Mouse (Mus musculus) limb, embryonic 14.5 days (tissue): ENCODE measurements around the gene Pgd. TPM values are rescaled to one million over a fixed set of nuclear protein-coding genes. Genes with fewer than 3 reads are reported as not detected.
"Not testable (repeated sequence)": the region's sequence is repeated elsewhere in the genome, so short reads cannot be mapped to it uniquely, and the experiment has no call there.

Experiments
- ATAC-seq: fragments of 200-750 bp; cut with Nextera tagmentation; 2 replicates; pipeline ENCODE4 v1.8.0; 2017; ENCODE audit warnings: low read depth, moderate number of reproducible peaks, moderate TSS enrichment; ENCODE audit not compliant: low FRiP score
- DNase-seq: peaks from one replicate; pipeline ENCODE4 v3.0.0-alpha.2; 2015; ENCODE audit warnings: low spot score
- H3K27ac ChIP-seq: fragments of 300-500 bp; sonication (generic); replicated peaks from 2 replicates; pipeline ENCODE4 v1.5.1; 2014; ENCODE audit warnings: low read depth, mild to moderate bottlenecking, low read length, moderate library complexity, mixed read lengths
- H3K27me3 ChIP-seq: fragments of 300-500 bp; sonication (generic); 2 replicates; pipeline ENCODE4 v1.6.1; 2014; ENCODE audit warnings: low read length, mixed read lengths; ENCODE audit not compliant: control insufficient read depth, insufficient read depth
- H3K36me3 ChIP-seq: fragments of 300-500 bp; sonication (generic); 2 replicates; pipeline ENCODE4 v1.6.1; 2014; ENCODE audit warnings: mild to moderate bottlenecking, low read length, moderate library complexity, mixed read lengths; ENCODE audit not compliant: control insufficient read depth, insufficient read depth
- H3K4me1 ChIP-seq: fragments of 300-500 bp; sonication (generic); 2 replicates; pipeline ENCODE4 v1.6.1; 2014; ENCODE audit warnings: antibody characterized with exemption, low read length, mixed read lengths; ENCODE audit not compliant: control insufficient read depth, insufficient read depth
- H3K4me2 ChIP-seq: fragments of 300-500 bp; sonication (generic); replicated peaks from 2 replicates; pipeline ENCODE4 v1.6.1; 2014; ENCODE audit warnings: low read depth, mild to moderate bottlenecking, low read length, moderate library complexity; ENCODE audit not compliant: severe bottlenecking
- H3K4me3 ChIP-seq: fragments of 300-500 bp; sonication (generic); replicated peaks from 2 replicates; pipeline ENCODE4 v1.5.1; 2014; ENCODE audit warnings: low read length
- H3K9ac ChIP-seq: fragments of 300-500 bp; sonication (generic); 2 replicates; pipeline ENCODE4 v1.6.1; 2014; ENCODE audit warnings: mild to moderate bottlenecking, low read depth, low read length, moderate library complexity; ENCODE audit not compliant: severe bottlenecking
- H3K9me3 ChIP-seq: fragments of 300-500 bp; sonication (generic); 2 replicates; pipeline ENCODE4 v1.6.1; 2016; ENCODE audit warnings: low read length; ENCODE audit not compliant: control insufficient read depth
- POLR2A ChIP-seq: fragments of 200-500 bp; IDR thresholded peaks from 2 replicates; pipeline ENCODE4 v1.8.0; 2012; ENCODE audit warnings: inconsistent platforms, mild to moderate bottlenecking, moderate library complexity, borderline replicate concordance; ENCODE audit not compliant: insufficient read depth, insufficient read length; ENCODE audit errors: extremely low read depth
- WGBS: fragments of 180-500 bp; shearing (Covaris S2); extraction: QIAGEN DNeasy Blood & Tissue Kit; methylation state at CpG from one replicate; pipeline ENCODE4 v1.1.7; 2014; 5-methylcytosine and 5-hydroxymethylcytosine counted together
- polyA plus RNA-seq, 2 experiments: library from polyadenylated mRNA; depleted of rRNA in 1 of 2; stranded (reverse) in 1 of 2; unstranded in 1 of 2; fragments of >200 nt; fragmentation: Nextera tagmentation in 1 of 2; extraction: Ambion mirVana in 1 of 2; gene quantifications; 2 replicates each; pipeline versions ENCODE4 v1.2.1 to v1.2.3; 2012 to 2014

Gene Pgd
- polyA plus RNA-seq, 2 experiments = 41.9 to 99.0 TPM

GRCm38 (mm10) chr4:149103875-149104561 is 62.6 kb downstream of the Pgd start, which contains the start of gene Dffa:
Gene Dffa (plus strand): TSS chr4:149104146.
- no peak within 1 kb of the TSS for H3K27ac ChIP-seq
- ATAC-seq (peak; percentile 78), DNase-seq (peak; percentile 92)
- H3K9ac ChIP-seq = peak within 1 kb of the TSS; percentile 84
- H3K27me3 ChIP-seq = no peaks in the 10 kb centered on the region
- under 1% methylated on average over 35 of the region's 35 CpGs for WGBS
- no peak; the same call in 1 of the 2 replicates for TF ChIP-seq POLR2A
- peak within 1 kb of the TSS; percentile 86 for H3K4me2 ChIP-seq
- peaks cover 7% of the 10 kb centered on the region for H3K4me1 ChIP-seq
- no peaks in the 10 kb centered on the region for H3K9me3 ChIP-seq
- peaks cover 8% of the 10 kb centered on the region for H3K36me3 ChIP-seq
- peak within 1 kb of the TSS; percentile 72 for H3K4me3 ChIP-seq

- H3K9me3 ChIP-seq = no peaks in the 10 kb centered on the region
- peaks cover 16% of the 10 kb centered on the region for H3K4me1 ChIP-seq
- no peak for TF ChIP-seq POLR2A
- DNase-seq (no peak), ATAC-seq (no peak)
- H3K27ac ChIP-seq = no peak overlapping the region
- H3K36me3 ChIP-seq = no peaks in the 10 kb centered on the region
- no peak overlapping the region for H3K4me3 ChIP-seq
- no peak overlapping the region for H3K4me2 ChIP-seq
- no peak overlapping the region for H3K9ac ChIP-seq
- no peaks in the 10 kb centered on the region for H3K27me3 ChIP-seq
- 82% methylated on average over 3 of the region's 3 CpGs for WGBS
These were observed 65.1 kb downstream of the Pgd start for GRCm38 (mm10) chr4:149101456-149101855.

DNA sequence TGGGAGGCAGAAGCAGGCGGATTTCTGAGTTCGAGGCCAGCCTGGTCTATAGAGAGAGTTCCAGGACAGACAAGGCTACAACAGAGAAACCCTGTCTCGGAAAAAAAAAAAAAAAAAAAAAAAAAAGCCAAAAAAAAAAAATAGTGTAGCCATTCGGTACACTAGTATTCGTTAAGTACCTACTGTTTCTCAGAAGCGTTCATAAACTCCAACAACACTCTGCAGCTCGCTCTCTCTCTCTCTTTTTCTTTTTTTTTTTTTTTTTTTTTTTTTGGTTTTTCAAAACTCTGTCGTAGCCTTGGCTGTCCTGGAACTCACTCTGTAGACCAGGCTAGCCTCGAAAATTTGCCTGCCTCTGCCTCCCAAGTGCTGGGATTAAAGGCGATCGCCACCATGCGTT is 66.1 kb downstream of the Pgd start:
- not testable (repeated sequence) for DNase-seq, H3K27ac ChIP-seq, H3K9ac ChIP-seq, H3K36me3 ChIP-seq, H3K27me3 ChIP-seq, H3K9me3 ChIP-seq, H3K4me3 ChIP-seq, ATAC-seq
- 86% methylated on average over 12 of the region's 12 CpGs for WGBS
- Histone ChIP-seq H3K4me2 (peak overlapping the region; percentile 50; the same call in 1 of the 2 replicates), H3K4me1 (peaks cover 16% of the 10 kb centered on the region)

Other genes starting within 250 kb of the Pgd start
- gene Pex14, start 66.9 kb downstream of the Pgd start, polyA plus RNA-seq (2012; rRNA removed) = 32.3 and 34.4 TPM in 2 replicates
- 37.3 and 39.7 TPM in 2 replicates for gene Pex14, start 66.9 kb downstream of the Pgd start, polyA plus RNA-seq (2014; fragmentation: Nextera tagmentation; extraction: Ambion mirVana)
- 31.9 and 33.6 TPM in 2 replicates for gene Dffa, start 62.6 kb downstream of the Pgd start, polyA plus RNA-seq (2012; rRNA removed)
- gene Dffa, start 62.6 kb downstream of the Pgd start, polyA plus RNA-seq (2014; fragmentation: Nextera tagmentation; extraction: Ambion mirVana) = 27.0 and 27.6 TPM in 2 replicates
- 0.23 and 0.26 TPM in 2 replicates for gene Cort, start 40.0 kb downstream of the Pgd start, polyA plus RNA-seq (2012; rRNA removed)
- 0.32 and 0.59 TPM in 2 replicates for gene Cort, start 40.0 kb downstream of the Pgd start, polyA plus RNA-seq (2014; fragmentation: Nextera tagmentation; extraction: Ambion mirVana)
- 17.2 and 23.0 TPM in 2 replicates for gene Cenps, start 29.1 kb downstream of the Pgd start, polyA plus RNA-seq (2012; rRNA removed)
- gene Cenps, start 29.1 kb downstream of the Pgd start, polyA plus RNA-seq (2014; fragmentation: Nextera tagmentation; extraction: Ambion mirVana) = 27.2 and 29.3 TPM in 2 replicates
- gene Kif1b, start 140.9 kb upstream of the Pgd start, polyA plus RNA-seq (2012; rRNA removed) = 35.0 and 41.6 TPM in 2 replicates
- 47.6 and 50.3 TPM in 2 replicates for gene Kif1b, start 140.9 kb upstream of the Pgd start, polyA plus RNA-seq (2014; fragmentation: Nextera tagmentation; extraction: Ambion mirVana)